Mouse (Mus musculus): ENCODE measurements around the gene Zfp697. TPM values are rescaled to one million over a fixed set of nuclear protein-coding genes. Genes with fewer than 3 reads are reported as not detected.

Zfp697 gene
- polyA plus RNA-seq (2015; fragmentation: Nextera tagmentation; extraction: Ambion mirVana), result 2.8 and 2.9 TPM in 2 replicates

- TF ChIP-seq EP300 (IDR thresholded peaks at IDR 0.05; ENCODE audit: low read depth) (no peak), CTCF (IDR thresholded peaks at IDR 0.05; ENCODE audit: low read depth) (0 out of 2 replicates have a peak, but pooled peaks have one; percentile 5)
- Histone ChIP-seq H3K4me2 (ENCODE audit: low read depth, low read length) (peak within 1 kb of the TSS; percentile 76), H3K4me3 (ENCODE audit: low read depth, low read length) (peak within 1 kb of the TSS; percentile 56), H3K4me1 (ENCODE audit: insufficient read depth) (peaks cover 9% of the 10 kb centered on the region), H3K27ac (ENCODE audit: low read depth) (no peak within 1 kb of the TSS), H3K27me3 (ENCODE audit: insufficient read depth, low read length) (peaks cover 10% of the 10 kb centered on the region; the same call in 1 of the 2 replicates), H3K9ac (replicated peaks) (peak within 1 kb of the TSS; percentile 63), H3K36me3 (replicated peaks; ENCODE audit: insufficient read depth, low read length) (no peaks in the 10 kb centered on the region), H3K9me3 (ENCODE audit: low read length) (no peaks in the 10 kb centered on the region)
- peak; percentile 68 for DNase-seq
- ATAC-seq, result peak; percentile 90
- under 1% methylated on average over 41 of the region's 42 CpGs for WGBS (ENCODE audit: insufficient replicate concordance)
Observed at GRCm38 (mm10) chr3:98382246-98382939, at the start of gene Zfp697. Zfp697 (plus strand) TSS chr3:98382461.

- H3K4me3 ChIP-seq (ENCODE audit: low read depth, low read length), result no peak overlapping the region
- ATAC-seq, result peak; percentile 7; the same call in 1 of the 2 replicates
- no peak for DNase-seq
- no peaks in the 10 kb centered on the region; the same call in 1 of the 2 replicates for H3K36me3 ChIP-seq (replicated peaks; ENCODE audit: insufficient read depth, low read length)
- H3K4me1 ChIP-seq (ENCODE audit: insufficient read depth), result peaks cover 35% of the 10 kb centered on the region
- H3K9me3 ChIP-seq (ENCODE audit: low read length), result no peaks in the 10 kb centered on the region
- H3K27me3 ChIP-seq (ENCODE audit: insufficient read depth, low read length), result no peaks in the 10 kb centered on the region
- 75% methylated on average over 2 of the region's 2 CpGs for WGBS (ENCODE audit: insufficient replicate concordance)
- no peak overlapping the region for H3K4me2 ChIP-seq (ENCODE audit: low read depth, low read length)
- TF ChIP-seq CTCF (IDR thresholded peaks at IDR 0.05; ENCODE audit: low read depth) (no peak), EP300 (IDR thresholded peaks at IDR 0.05; ENCODE audit: low read depth) (no peak)
- no peak overlapping the region for H3K27ac ChIP-seq (ENCODE audit: low read depth)
- no peak overlapping the region for H3K9ac ChIP-seq (replicated peaks)
Observed at GRCm38 (mm10) chr3:98334010-98334409, 48.3 kb upstream of the Zfp697 start.

- TF ChIP-seq EP300 (IDR thresholded peaks at IDR 0.05; ENCODE audit: low read depth), result no peak
- no peak for TF ChIP-seq CTCF (IDR thresholded peaks at IDR 0.05; ENCODE audit: low read depth)
- H3K4me2 ChIP-seq (ENCODE audit: low read depth, low read length), result peak overlapping the region; percentile 40; the same call in 1 of the 2 replicates
- H3K36me3 ChIP-seq (replicated peaks; ENCODE audit: insufficient read depth, low read length), result no peaks in the 10 kb centered on the region
- DNase-seq, result no peak
- no peaks in the 10 kb centered on the region for H3K9me3 ChIP-seq (ENCODE audit: low read length)
- H3K9ac ChIP-seq (replicated peaks), result no peak overlapping the region
- no peak overlapping the region for H3K4me3 ChIP-seq (ENCODE audit: low read depth, low read length)
- peak overlapping the region; percentile 5; the same call in 1 of the 2 replicates for H3K27ac ChIP-seq (ENCODE audit: low read depth)
- no peak for ATAC-seq
- H3K4me1 ChIP-seq (ENCODE audit: insufficient read depth), result peaks cover 38% of the 10 kb centered on the region
- no peaks in the 10 kb centered on the region for H3K27me3 ChIP-seq (ENCODE audit: insufficient read depth, low read length)
Observed at GRCm38 (mm10) chr3:98335331-98335730, 46.9 kb upstream of the Zfp697 start.

GRCm38 (mm10) chr3:98335886-98336285, 46.4 kb upstream of the Zfp697 start:
- TF ChIP-seq CTCF (IDR thresholded peaks at IDR 0.05; ENCODE audit: low read depth), result no peak
- no peak for TF ChIP-seq EP300 (IDR thresholded peaks at IDR 0.05; ENCODE audit: low read depth)
- 0 out of 2 replicates have a peak overlapping the region, but pooled peaks have one; percentile 16 for H3K27ac ChIP-seq (ENCODE audit: low read depth)
- peak; percentile 22; the same call in 1 of the 2 replicates for ATAC-seq
- H3K9me3 ChIP-seq (ENCODE audit: low read length), result no peaks in the 10 kb centered on the region
- peak overlapping the region; percentile 40; the same call in 1 of the 2 replicates for H3K4me2 ChIP-seq (ENCODE audit: low read depth, low read length)
- no peak overlapping the region for H3K9ac ChIP-seq (replicated peaks)
- H3K4me3 ChIP-seq (ENCODE audit: low read depth, low read length), result no peak overlapping the region
- 27% methylated on average over 7 of the region's 7 CpGs for WGBS (ENCODE audit: insufficient replicate concordance)
- DNase-seq, result no peak
- no peaks in the 10 kb centered on the region for H3K27me3 ChIP-seq (ENCODE audit: insufficient read depth, low read length)
- peaks cover 38% of the 10 kb centered on the region for H3K4me1 ChIP-seq (ENCODE audit: insufficient read depth)
- H3K36me3 ChIP-seq (replicated peaks; ENCODE audit: insufficient read depth, low read length), result no peaks in the 10 kb centered on the region

GRCm38 (mm10) chr3:98336661-98337654, 45.3 kb upstream of the Zfp697 start:
- TF ChIP-seq CTCF (IDR thresholded peaks at IDR 0.05; ENCODE audit: low read depth) (no peak), EP300 (IDR thresholded peaks at IDR 0.05; ENCODE audit: low read depth) (no peak)
- no peak overlapping the region; the same call in 1 of the 2 replicates for H3K27ac ChIP-seq (ENCODE audit: low read depth)
- peak overlapping the region; percentile 88 for H3K4me2 ChIP-seq (ENCODE audit: low read depth, low read length)
- DNase-seq (no peak), ATAC-seq (peak; percentile 24; the same call in 1 of the 2 replicates)
- H3K36me3 ChIP-seq (replicated peaks; ENCODE audit: insufficient read depth, low read length), result no peaks in the 10 kb centered on the region
- no peaks in the 10 kb centered on the region for H3K9me3 ChIP-seq (ENCODE audit: low read length)
- no peak overlapping the region for H3K9ac ChIP-seq (replicated peaks)
- peaks cover 38% of the 10 kb centered on the region for H3K4me1 ChIP-seq (ENCODE audit: insufficient read depth)
- H3K27me3 ChIP-seq (ENCODE audit: insufficient read depth, low read length), result no peaks in the 10 kb centered on the region
- no peak overlapping the region for H3K4me3 ChIP-seq (ENCODE audit: low read depth, low read length)
- 55% methylated on average over 22 of the region's 22 CpGs for WGBS (ENCODE audit: insufficient replicate concordance)
